Mouse (Mus musculus) embryonic fibroblast, embryonic 13.5 days (primary cell): ENCODE measurements around the gene Tssk4.

Experiments used
- CTCF ChIP-seq: IDR thresholded peaks from 2 replicates; pipeline ENCODE4 v1.5.1; 2011; ENCODE audit warnings: mild to moderate bottlenecking, control low read depth, low read length, moderate library complexity, borderline replicate concordance; ENCODE audit not compliant: insufficient read depth
- POLR2A ChIP-seq: IDR thresholded peaks from 2 replicates; pipeline ENCODE4 v1.6.1; 2011; ENCODE audit warnings: low read depth, mild to moderate bottlenecking, control low read depth, low read length, moderate library complexity

DNA sequence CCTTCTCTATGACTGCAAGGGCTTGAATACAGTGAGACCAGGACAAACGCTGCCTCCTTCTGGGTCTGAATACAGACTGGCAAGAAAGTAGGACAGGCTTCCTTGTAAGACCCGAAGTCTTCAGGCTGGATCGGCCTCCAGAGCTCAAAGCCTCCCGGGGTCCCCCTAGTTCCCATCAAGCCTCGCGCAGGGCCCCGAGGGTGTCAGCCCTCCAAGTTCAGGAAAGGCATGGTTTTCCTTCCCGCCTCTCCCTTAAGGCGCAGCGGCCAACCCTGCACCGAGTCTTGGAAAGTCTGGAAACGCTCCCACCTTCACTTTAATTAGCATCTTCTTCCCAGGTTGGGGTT, 21.5 kb downstream of the Tssk4 start:
- TF ChIP-seq POLR2A (no peak), CTCF (no peak)
